Mouse (Mus musculus) urinary bladder, postnatal 4 days (tissue): ENCODE measurements around the gene Gm20449.
"Not testable (repeated sequence)": the region's sequence is repeated elsewhere in the genome, so short reads cannot be mapped to it uniquely, and the experiment has no call there.

Experiments
- DNase-seq, 2 experiments: peaks; one replicate each; pipeline ENCODE4 v3.0.0; 2021 to 2022; ENCODE audit warnings: low spot score in 2 of 2

The Gm20449 gene

GRCm38 (mm10) chr7:41499389-41500049, at the start of gene Gm20449, which contains the start of gene AW146154:
TSS of gene Gm20449 (minus strand) at chr7:41499417.
TSS of gene AW146154 (minus strand) at chr7:41499890.
- DNase-seq, result peak; percentile 93 to 97

- no peak for DNase-seq
Observed at GRCm38 (mm10) chr7:41512672-41513071, 13.5 kb upstream of the Gm20449 start.

GRCm38 (mm10) chr7:41512207-41512606, 13.0 kb upstream of the Gm20449 start:
- DNase-seq, result no peak

- DNase-seq, result no peak
Observed at GRCm38 (mm10) chr7:41502402-41502801, 3.2 kb upstream of the Gm20449 start.

GRCm38 (mm10) chr7:41500151-41500934, 1.1 kb upstream of the Gm20449 start:
- no peak for DNase-seq

GRCm38 (mm10) chr7:41499018-41499388, 214 bp downstream of the Gm20449 start:
- DNase-seq, result not testable (repeated sequence)

- DNase-seq, result not testable (repeated sequence)
Observed at GRCm38 (mm10) chr7:41498464-41498863, 753 bp downstream of the Gm20449 start.

- DNase-seq, result no peak
Observed at GRCm38 (mm10) chr7:41497871-41498270, 1.3 kb downstream of the Gm20449 start.

GRCm38 (mm10) chr7:41451864-41452263, 47.4 kb downstream of the Gm20449 start:
- DNase-seq, result no peak

- DNase-seq, result not testable (repeated sequence)
Observed at GRCm38 (mm10) chr7:41448596-41448995, 50.6 kb downstream of the Gm20449 start, which contains the start of gene Vmn2r57. TSS of gene Vmn2r57 (minus strand) at chr7:41448696.

GRCm38 (mm10) chr7:41394130-41394529, 105.1 kb downstream of the Gm20449 start:
- DNase-seq, result no peak

GRCm38 (mm10) chr7:41393048-41393971, 105.9 kb downstream of the Gm20449 start, which contains the start of gene AI987944:
TSS of gene AI987944 (minus strand) at chr7:41393379.
- peak; percentile 66 to 74 for DNase-seq
